Mouse (Mus musculus): ENCODE data around the gene Itpr2. TPM values are rescaled to one million over a fixed set of nuclear protein-coding genes. Genes with fewer than 3 reads are reported as not detected.

Gene Itpr2
- polyA plus RNA-seq, 1 experiment from 2014 or later: 2.5 TPM

GRCm38 (mm10) chr6:146114731-146115302, 387.2 kb downstream of the Itpr2 start:
- no peak overlapping the region for H3K27ac ChIP-seq
- H3K36me3 ChIP-seq (ENCODE audit: poor library complexity, severe bottlenecking): no peaks in the 10 kb centered on the region
- peaks cover 40% of the 10 kb centered on the region for H3K4me1 ChIP-seq
- peak; percentile 59; the same call in 1 of the 2 replicates for ATAC-seq
- H3K9ac ChIP-seq: peak overlapping the region; percentile 26; the same call in 1 of the 2 replicates
- peak overlapping the region; percentile 47 for H3K4me2 ChIP-seq
- H3K9me3 ChIP-seq (replicated peaks): no peaks in the 10 kb centered on the region
- no peak overlapping the region for H3K4me3 ChIP-seq
- WGBS: 4% methylated on average over 12 of the region's 12 CpGs
- no peaks in the 10 kb centered on the region for H3K27me3 ChIP-seq

GRCm38 (mm10) chr6:146114071-146114470, 388.0 kb downstream of the Itpr2 start:
- H3K36me3 ChIP-seq (ENCODE audit: poor library complexity, severe bottlenecking): no peaks in the 10 kb centered on the region
- H3K27ac ChIP-seq: 0 out of 2 replicates have a peak overlapping the region, but pooled peaks have one; percentile 31
- H3K9ac ChIP-seq: no peak overlapping the region
- H3K9me3 ChIP-seq (replicated peaks): no peaks in the 10 kb centered on the region
- no peaks in the 10 kb centered on the region for H3K27me3 ChIP-seq
- WGBS: 75% methylated on average over 3 of the region's 3 CpGs
- H3K4me2 ChIP-seq: no peak overlapping the region
- H3K4me3 ChIP-seq: no peak overlapping the region
- peaks cover 40% of the 10 kb centered on the region for H3K4me1 ChIP-seq
- no peak for ATAC-seq

GRCm38 (mm10) chr6:146113085-146113484, 388.9 kb downstream of the Itpr2 start:
- no peaks in the 10 kb centered on the region for H3K27me3 ChIP-seq
- H3K4me3 ChIP-seq: no peak overlapping the region
- 80% methylated on average over 4 of the region's 4 CpGs for WGBS
- no peak overlapping the region for H3K9ac ChIP-seq
- no peak overlapping the region for H3K4me2 ChIP-seq
- peaks cover 40% of the 10 kb centered on the region for H3K4me1 ChIP-seq
- H3K36me3 ChIP-seq (ENCODE audit: poor library complexity, severe bottlenecking): no peaks in the 10 kb centered on the region
- H3K9me3 ChIP-seq (replicated peaks): no peaks in the 10 kb centered on the region
- peak; percentile 25; the same call in 1 of the 2 replicates for ATAC-seq
- H3K27ac ChIP-seq: no peak overlapping the region

GRCm38 (mm10) chr6:146112211-146112610, 389.8 kb downstream of the Itpr2 start:
- Histone ChIP-seq H3K27me3 (no peaks in the 10 kb centered on the region), H3K27ac (no peak overlapping the region), H3K4me3 (no peak overlapping the region), H3K4me2 (no peak overlapping the region), H3K36me3 (ENCODE audit: poor library complexity, severe bottlenecking) (no peaks in the 10 kb centered on the region), H3K4me1 (peaks cover 40% of the 10 kb centered on the region), H3K9me3 (replicated peaks) (no peaks in the 10 kb centered on the region), H3K9ac (no peak overlapping the region)
- WGBS: 66% methylated on average over 7 of the region's 7 CpGs
- ATAC-seq: no peak

GRCm38 (mm10) chr6:146111781-146112180, 390.2 kb downstream of the Itpr2 start:
- 64% methylated on average over 6 of the region's 6 CpGs for WGBS

GRCm38 (mm10) chr6:146110832-146111741, 390.9 kb downstream of the Itpr2 start:
- Histone ChIP-seq H3K4me1 (peaks cover 40% of the 10 kb centered on the region), H3K9me3 (replicated peaks) (no peaks in the 10 kb centered on the region), H3K27me3 (no peaks in the 10 kb centered on the region), H3K4me3 (no peak overlapping the region), H3K36me3 (ENCODE audit: poor library complexity, severe bottlenecking) (no peaks in the 10 kb centered on the region), H3K4me2 (peak overlapping the region; percentile 16; the same call in 1 of the 2 replicates), H3K27ac (peak overlapping the region; percentile 35; the same call in 1 of the 2 replicates), H3K9ac (no peak overlapping the region)
- ATAC-seq: peak; percentile 72
- WGBS: 33% methylated on average over 21 of the region's 21 CpGs

More at GRCm38 (mm10) chr6:146111781-146112180, 390.2 kb downstream of the Itpr2 start:
- Histone ChIP-seq H3K4me1 (peaks cover 40% of the 10 kb centered on the region), H3K4me3 (no peak overlapping the region), H3K4me2 (peak overlapping the region; percentile 16; the same call in 1 of the 2 replicates), H3K36me3 (ENCODE audit: poor library complexity, severe bottlenecking) (no peaks in the 10 kb centered on the region), H3K27me3 (no peaks in the 10 kb centered on the region), H3K9me3 (replicated peaks) (no peaks in the 10 kb centered on the region), H3K9ac (no peak overlapping the region), H3K27ac (peak overlapping the region; percentile 35; the same call in 1 of the 2 replicates)
- no peak for ATAC-seq

- Histone ChIP-seq H3K9me3 (replicated peaks) (no peaks in the 10 kb centered on the region; the same call in 1 of the 2 replicates), H3K4me2 (no peak overlapping the region), H3K9ac (no peak overlapping the region), H3K27me3 (no peaks in the 10 kb centered on the region), H3K36me3 (ENCODE audit: poor library complexity, severe bottlenecking) (no peaks in the 10 kb centered on the region), H3K4me1 (peaks cover 40% of the 10 kb centered on the region), H3K4me3 (no peak overlapping the region), H3K27ac (no peak overlapping the region)
- 65% methylated on average over 4 of the region's 4 CpGs for WGBS
- no peak for ATAC-seq
Measured at GRCm38 (mm10) chr6:146110425-146110824, 391.6 kb downstream of the Itpr2 start.

GRCm38 (mm10) chr6:146108695-146109094, 393.3 kb downstream of the Itpr2 start:
- Histone ChIP-seq H3K9me3 (replicated peaks) (no peaks in the 10 kb centered on the region; the same call in 1 of the 2 replicates), H3K36me3 (ENCODE audit: poor library complexity, severe bottlenecking) (no peaks in the 10 kb centered on the region), H3K9ac (no peak overlapping the region), H3K27me3 (no peaks in the 10 kb centered on the region), H3K4me3 (no peak overlapping the region), H3K4me1 (peaks cover 25% of the 10 kb centered on the region), H3K4me2 (no peak overlapping the region), H3K27ac (no peak overlapping the region)
- ATAC-seq: no peak
- WGBS: 85% methylated on average over 7 of the region's 7 CpGs

GRCm38 (mm10) chr6:146107117-146107832, 394.7 kb downstream of the Itpr2 start:
- WGBS: 88% methylated on average over 4 of the region's 4 CpGs
- Histone ChIP-seq H3K27me3 (no peaks in the 10 kb centered on the region), H3K4me3 (no peak overlapping the region), H3K36me3 (ENCODE audit: poor library complexity, severe bottlenecking) (no peaks in the 10 kb centered on the region), H3K4me2 (no peak overlapping the region), H3K9ac (no peak overlapping the region), H3K9me3 (replicated peaks) (no peaks in the 10 kb centered on the region; the same call in 1 of the 2 replicates), H3K4me1 (peaks cover 16% of the 10 kb centered on the region), H3K27ac (no peak overlapping the region)
- ATAC-seq: no peak

GRCm38 (mm10) chr6:146083056-146083961, 418.7 kb downstream of the Itpr2 start:
- H3K4me2 ChIP-seq: no peak overlapping the region
- H3K4me3 ChIP-seq: no peak overlapping the region
- no peaks in the 10 kb centered on the region for H3K4me1 ChIP-seq
- H3K36me3 ChIP-seq (ENCODE audit: poor library complexity, severe bottlenecking): no peaks in the 10 kb centered on the region
- H3K9ac ChIP-seq: no peak overlapping the region
- 77% methylated on average over 15 of the region's 15 CpGs for WGBS
- H3K9me3 ChIP-seq (replicated peaks): no peaks in the 10 kb centered on the region
- no peak overlapping the region for H3K27ac ChIP-seq
- H3K27me3 ChIP-seq: no peaks in the 10 kb centered on the region
- ATAC-seq: no peak

- no peak overlapping the region for H3K4me3 ChIP-seq
- no peaks in the 10 kb centered on the region for H3K36me3 ChIP-seq (ENCODE audit: poor library complexity, severe bottlenecking)
- no peak overlapping the region for H3K9ac ChIP-seq
- no peaks in the 10 kb centered on the region for H3K27me3 ChIP-seq
- WGBS: 90% methylated on average over 9 of the region's 9 CpGs
- ATAC-seq: no peak
- no peak overlapping the region for H3K4me2 ChIP-seq
- H3K9me3 ChIP-seq (replicated peaks): no peaks in the 10 kb centered on the region
- H3K27ac ChIP-seq: no peak overlapping the region
- H3K4me1 ChIP-seq: no peaks in the 10 kb centered on the region
Measured at GRCm38 (mm10) chr6:146082476-146082875, 419.5 kb downstream of the Itpr2 start.
